Mouse (Mus musculus): ENCODE data around the gene Pdgfb.

- TF ChIP-seq CHD2 (IDR thresholded peaks at IDR 0.05; ENCODE audit: low read depth, low read length) = no peak
- no peak for TF ChIP-seq MAFK (IDR thresholded peaks at IDR 0.05; ENCODE audit: insufficient read depth, low read depth, low read length)
- TF ChIP-seq ZNF384 (IDR thresholded peaks at IDR 0.05; ENCODE audit: low read depth, low read length) = no peak
- TF ChIP-seq HCFC1 (IDR thresholded peaks at IDR 0.05; ENCODE audit: borderline replicate concordance, insufficient read depth, low read length) = no peak
- TF ChIP-seq ZC3H11A (IDR thresholded peaks at IDR 0.05; ENCODE audit: borderline replicate concordance, low read depth, low read length) = no peak
Observed at GRCm38 (mm10) chr15:80062821-80063220, 48.0 kb upstream of the Pdgfb start.

Measured in ES-E14 (cell line).